Mouse (Mus musculus): ENCODE results near the gene Scnn1g. TPM values are rescaled to one million over a fixed set of nuclear protein-coding genes. Genes with fewer than 3 reads are reported as not detected.

The Scnn1g gene
- not detected in 2 replicates for polyA plus RNA-seq (2015; fragmentation: Nextera tagmentation; extraction: Ambion mirVana)

GRCm38 (mm10) chr7:121734171-121734831 is at the start of gene Scnn1g:
TSS of gene Scnn1g (plus strand) at chr7:121734479.
- under 1% methylated on average over 38 of the region's 38 CpGs for WGBS
- peak within 1 kb of the TSS; percentile 43 for H3K4me3 ChIP-seq
- no peak within 1 kb of the TSS for H3K27ac ChIP-seq
- peaks cover 10% of the 10 kb centered on the region for H3K4me1 ChIP-seq (replicated peaks)
- H3K9ac ChIP-seq = peak within 1 kb of the TSS; percentile 56
- peaks cover 40% of the 10 kb centered on the region for H3K27me3 ChIP-seq
- no peaks in the 10 kb centered on the region for H3K36me3 ChIP-seq
- H3K4me2 ChIP-seq = peak within 1 kb of the TSS; percentile 80
- no peaks in the 10 kb centered on the region for H3K9me3 ChIP-seq
- peak; percentile 93 for ATAC-seq (ENCODE audit: low FRiP score)

GRCm38 (mm10) chr7:121685140-121685984 is 48.9 kb upstream of the Scnn1g start:
- ATAC-seq (ENCODE audit: low FRiP score) = no peak
- Histone ChIP-seq H3K4me1 (replicated peaks) (no peaks in the 10 kb centered on the region), H3K27me3 (no peaks in the 10 kb centered on the region), H3K4me2 (no peak overlapping the region), H3K4me3 (no peak overlapping the region), H3K9ac (no peak overlapping the region), H3K36me3 (no peaks in the 10 kb centered on the region), H3K9me3 (no peaks in the 10 kb centered on the region), H3K27ac (no peak overlapping the region)
- 95% methylated on average over 5 of the region's 5 CpGs for whole genome bisulfite sequencing

- Histone ChIP-seq H3K9ac (no peak overlapping the region), H3K27me3 (no peaks in the 10 kb centered on the region), H3K9me3 (no peaks in the 10 kb centered on the region), H3K4me1 (replicated peaks) (0 out of 2 replicates have a peak, but pooled peaks cover 5% of the 10 kb centered on the region), H3K4me3 (no peak overlapping the region), H3K36me3 (no peaks in the 10 kb centered on the region), H3K4me2 (no peak overlapping the region), H3K27ac (no peak overlapping the region)
- ATAC-seq (ENCODE audit: low FRiP score) = no peak
Measured at GRCm38 (mm10) chr7:121689338-121689737, 44.9 kb upstream of the Scnn1g start.

DNA sequence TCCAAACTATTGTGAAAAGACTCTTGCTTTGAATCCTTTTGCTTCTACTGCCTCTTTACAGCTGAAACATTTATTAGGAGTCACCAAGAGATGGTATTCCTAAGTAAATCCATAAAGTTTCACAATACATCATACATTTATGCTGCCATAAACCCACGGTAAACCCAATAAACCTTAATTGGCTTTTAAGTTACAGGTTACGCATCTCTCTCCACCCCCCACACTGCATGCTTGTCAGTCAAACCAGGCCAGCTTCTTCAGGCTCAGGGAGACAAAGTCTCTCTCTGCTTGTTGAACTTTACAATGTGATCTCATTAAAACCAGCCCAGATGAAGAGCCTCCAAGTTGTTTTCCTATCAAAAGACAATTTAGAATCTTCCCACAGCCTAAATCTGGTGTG is 42.5 kb upstream of the Scnn1g start:
- Histone ChIP-seq H3K4me3 (no peak overlapping the region), H3K4me2 (no peak overlapping the region), H3K9me3 (no peaks in the 10 kb centered on the region), H3K4me1 (replicated peaks) (0 out of 2 replicates have a peak, but pooled peaks cover 5% of the 10 kb centered on the region), H3K36me3 (no peaks in the 10 kb centered on the region), H3K27ac (no peak overlapping the region), H3K27me3 (no peaks in the 10 kb centered on the region), H3K9ac (no peak overlapping the region)
- 73% methylated on average over 2 of the region's 2 CpGs for WGBS
- no peak for ATAC-seq (ENCODE audit: low FRiP score)

GRCm38 (mm10) chr7:121697170-121697569 is 37.1 kb upstream of the Scnn1g start:
- no peak overlapping the region for H3K27ac ChIP-seq
- H3K36me3 ChIP-seq = no peaks in the 10 kb centered on the region; the same call in 1 of the 2 replicates
- no peak overlapping the region for H3K9ac ChIP-seq
- H3K4me2 ChIP-seq = no peak overlapping the region
- no peak for ATAC-seq (ENCODE audit: low FRiP score)
- no peaks in the 10 kb centered on the region for H3K27me3 ChIP-seq
- H3K4me3 ChIP-seq = no peak overlapping the region
- no peaks in the 10 kb centered on the region for H3K9me3 ChIP-seq
- H3K4me1 ChIP-seq (replicated peaks) = 0 out of 2 replicates have a peak, but pooled peaks cover 13% of the 10 kb centered on the region

DNA sequence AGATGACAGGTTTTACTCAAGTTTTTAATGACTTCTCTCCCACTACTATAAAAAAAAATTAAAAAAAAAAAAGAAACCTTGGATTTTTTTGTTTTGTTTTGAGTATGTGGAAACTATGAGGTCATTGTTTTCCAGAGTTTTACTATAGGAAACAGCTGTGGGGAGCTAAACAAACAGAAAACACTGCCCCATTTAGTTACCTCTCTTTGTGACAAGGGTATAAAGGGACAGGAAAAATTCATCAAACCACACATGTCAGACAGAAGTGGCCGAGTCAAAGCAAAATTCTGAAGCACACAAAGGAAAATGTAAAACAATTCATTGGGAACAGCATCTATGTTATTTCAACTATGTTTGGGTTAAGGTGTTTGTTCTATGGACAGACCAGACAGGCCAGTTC is 36.7 kb upstream of the Scnn1g start:
- H3K9me3 ChIP-seq = no peaks in the 10 kb centered on the region
- WGBS = 39% methylated on average over 1 of the region's 1 CpGs

DNA sequence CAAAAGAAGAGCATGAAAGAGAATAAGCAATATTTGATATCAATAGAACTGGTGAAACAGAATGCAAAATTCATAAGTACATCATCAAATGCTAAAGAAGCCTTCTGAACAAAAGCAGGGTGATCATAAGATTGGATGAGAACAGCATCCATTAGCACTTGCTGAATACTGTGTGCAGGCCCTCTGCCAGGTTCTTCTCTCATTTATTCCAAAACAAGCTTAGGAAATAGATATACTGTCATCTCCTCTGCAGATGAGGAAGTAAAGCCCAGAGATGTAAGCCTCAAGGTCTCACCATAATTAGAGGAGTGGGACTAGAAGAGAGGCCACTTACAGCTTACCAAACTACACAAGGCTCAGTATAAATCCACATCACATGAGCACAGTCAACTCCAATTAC is 35.1 kb upstream of the Scnn1g start:
- no peak overlapping the region for H3K4me3 ChIP-seq
- H3K36me3 ChIP-seq = no peaks in the 10 kb centered on the region; the same call in 1 of the 2 replicates
- H3K4me2 ChIP-seq = no peak overlapping the region
- H3K9me3 ChIP-seq = no peaks in the 10 kb centered on the region
- peaks cover 30% of the 10 kb centered on the region for H3K4me1 ChIP-seq (replicated peaks)
- no peak overlapping the region for H3K27ac ChIP-seq
- H3K9ac ChIP-seq = no peak overlapping the region
- ATAC-seq (ENCODE audit: low FRiP score) = no peak
- H3K27me3 ChIP-seq = no peaks in the 10 kb centered on the region

More for the DNA sequence above, 36.7 kb upstream of the Scnn1g start:
- ATAC-seq (ENCODE audit: low FRiP score) = no peak
- Histone ChIP-seq H3K36me3 (no peaks in the 10 kb centered on the region; the same call in 1 of the 2 replicates), H3K27me3 (no peaks in the 10 kb centered on the region), H3K27ac (no peak overlapping the region), H3K4me2 (no peak overlapping the region), H3K4me1 (replicated peaks) (peaks cover 15% of the 10 kb centered on the region; the same call in 1 of the 2 replicates), H3K9ac (no peak overlapping the region), H3K4me3 (no peak overlapping the region)

DNA sequence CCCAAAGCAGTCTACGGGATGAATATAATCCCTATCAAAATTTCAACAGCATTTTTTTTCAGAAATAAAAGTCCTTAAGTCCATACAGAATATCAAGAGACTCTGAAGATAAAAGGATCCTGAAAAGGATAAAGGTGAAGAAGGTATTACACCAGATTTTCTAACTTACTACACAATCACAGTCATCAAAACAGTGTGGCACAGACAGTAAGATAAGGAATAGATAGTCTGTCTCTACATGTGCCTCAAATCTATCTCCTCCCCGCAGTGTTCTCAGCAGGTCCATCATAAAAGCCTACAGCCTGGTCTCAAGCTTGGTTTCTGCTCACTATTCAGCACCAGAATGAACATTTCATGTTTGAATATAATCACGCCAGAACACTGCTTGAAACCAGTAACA is 33.8 kb upstream of the Scnn1g start:
- no peak for ATAC-seq (ENCODE audit: low FRiP score)
- WGBS = 92% methylated on average over 3 of the region's 3 CpGs
- H3K36me3 ChIP-seq = no peaks in the 10 kb centered on the region; the same call in 1 of the 2 replicates
- no peak overlapping the region for H3K27ac ChIP-seq
- no peak overlapping the region for H3K9ac ChIP-seq
- no peaks in the 10 kb centered on the region for H3K27me3 ChIP-seq
- peaks cover 43% of the 10 kb centered on the region for H3K4me1 ChIP-seq (replicated peaks)
- no peak overlapping the region for H3K4me2 ChIP-seq
- no peak overlapping the region for H3K4me3 ChIP-seq
- H3K9me3 ChIP-seq = no peaks in the 10 kb centered on the region

DNA sequence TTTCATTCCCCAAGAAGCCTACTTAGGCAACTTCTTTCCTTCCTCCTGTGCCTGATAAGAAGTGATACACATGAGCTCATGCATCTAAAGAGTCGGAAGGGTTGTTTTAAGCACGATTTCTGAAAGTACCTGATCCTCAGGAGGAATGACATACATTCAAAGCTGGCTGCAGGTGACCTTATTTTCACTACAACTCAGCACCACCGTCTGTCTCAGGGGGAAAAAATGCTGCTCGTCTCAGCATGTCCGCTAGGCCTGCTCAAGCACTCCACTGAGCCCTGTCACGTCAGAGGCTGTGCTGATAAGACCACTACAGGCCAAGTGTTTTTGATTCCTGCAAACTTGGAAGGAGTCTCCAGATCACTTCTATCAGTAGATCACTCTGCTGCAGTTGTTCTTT is 32.3 kb upstream of the Scnn1g start:
- peaks cover 52% of the 10 kb centered on the region for H3K4me1 ChIP-seq (replicated peaks)
- no peaks in the 10 kb centered on the region for H3K27me3 ChIP-seq
- H3K4me3 ChIP-seq = no peak overlapping the region
- H3K36me3 ChIP-seq = no peaks in the 10 kb centered on the region; the same call in 1 of the 2 replicates
- no peak overlapping the region for H3K27ac ChIP-seq
- WGBS = 72% methylated on average over 6 of the region's 6 CpGs
- no peak overlapping the region for H3K9ac ChIP-seq
- no peak overlapping the region for H3K4me2 ChIP-seq
- H3K9me3 ChIP-seq = no peaks in the 10 kb centered on the region
- ATAC-seq (ENCODE audit: low FRiP score) = no peak

DNA sequence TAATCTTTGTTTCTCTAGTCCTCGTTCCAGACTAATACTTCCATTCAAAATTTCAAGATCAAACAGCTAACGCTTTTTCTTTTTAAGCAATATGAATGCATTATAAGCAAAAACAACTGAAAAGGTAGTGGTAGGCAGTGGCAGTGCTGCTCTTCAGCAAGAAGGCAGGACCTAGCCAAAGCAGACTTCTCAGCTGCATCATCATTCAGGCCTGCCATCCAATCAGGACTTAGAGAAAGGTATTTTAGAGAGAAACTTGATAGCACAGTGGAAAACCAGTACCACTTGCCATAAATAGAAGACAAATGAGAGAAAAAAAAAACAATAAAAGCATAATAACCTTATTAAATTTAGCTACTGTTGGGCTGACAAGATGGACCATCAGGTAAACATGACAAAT is 29.2 kb upstream of the Scnn1g start:
- ATAC-seq (ENCODE audit: low FRiP score) = no peak
- peaks cover 48% of the 10 kb centered on the region for H3K4me1 ChIP-seq (replicated peaks)
- H3K4me2 ChIP-seq = peak overlapping the region; percentile 82
- H3K27me3 ChIP-seq = peaks cover 4% of the 10 kb centered on the region; the same call in 1 of the 2 replicates
- no peaks in the 10 kb centered on the region; the same call in 1 of the 2 replicates for H3K36me3 ChIP-seq
- 96% methylated on average over 2 of the region's 2 CpGs for WGBS
- H3K9ac ChIP-seq = no peak overlapping the region; the same call in 1 of the 2 replicates
- peak overlapping the region; percentile 15 for H3K4me3 ChIP-seq
- no peak overlapping the region for H3K27ac ChIP-seq
- H3K9me3 ChIP-seq = no peaks in the 10 kb centered on the region

DNA sequence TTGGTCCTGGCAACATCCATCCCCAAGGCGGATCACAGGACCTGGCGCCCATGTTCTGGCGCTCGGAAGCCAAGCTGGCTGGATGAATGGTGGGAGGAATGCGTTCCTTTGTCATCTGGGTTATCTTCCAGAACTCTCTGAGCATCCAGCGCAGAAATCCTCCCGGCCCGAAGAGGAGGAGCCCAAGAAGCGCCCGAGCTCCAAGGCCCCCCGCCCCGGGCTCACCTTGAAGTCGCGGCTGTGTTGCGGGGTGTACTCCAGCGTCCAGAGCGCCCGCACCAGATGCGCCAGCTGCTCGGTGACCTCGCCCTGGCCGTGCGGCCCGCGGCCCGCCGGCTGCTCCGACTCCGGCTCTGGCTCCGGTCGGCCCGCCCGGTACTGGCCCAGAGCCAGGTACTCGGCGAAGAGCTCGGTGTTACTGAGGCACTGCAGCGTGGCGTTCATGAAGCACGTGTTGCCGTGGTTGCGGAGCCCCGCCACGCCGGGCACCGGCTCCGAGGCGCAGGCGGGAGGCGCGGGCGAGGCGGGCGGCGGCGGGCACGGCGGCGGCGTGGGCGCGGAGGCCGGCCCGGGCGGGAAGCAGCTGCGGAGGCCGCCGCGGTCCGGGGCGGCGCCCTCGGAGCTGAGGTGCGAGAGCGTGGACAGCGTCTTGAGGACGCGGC is 27.7 kb upstream of the Scnn1g start:
- peak; percentile 26 for ATAC-seq (ENCODE audit: low FRiP score)
- WGBS = under 1% methylated on average over 71 of the region's 77 CpGs
- peaks cover 4% of the 10 kb centered on the region; the same call in 1 of the 2 replicates for H3K27me3 ChIP-seq
- H3K36me3 ChIP-seq = no peaks in the 10 kb centered on the region; the same call in 1 of the 2 replicates
- peak overlapping the region; percentile 86 for H3K9ac ChIP-seq
- peak overlapping the region; percentile 90 for H3K4me3 ChIP-seq
- H3K27ac ChIP-seq = peak overlapping the region; percentile 95
- H3K9me3 ChIP-seq = no peaks in the 10 kb centered on the region
- peaks cover 43% of the 10 kb centered on the region for H3K4me1 ChIP-seq (replicated peaks)
- H3K4me2 ChIP-seq = peak overlapping the region; percentile 82

DNA sequence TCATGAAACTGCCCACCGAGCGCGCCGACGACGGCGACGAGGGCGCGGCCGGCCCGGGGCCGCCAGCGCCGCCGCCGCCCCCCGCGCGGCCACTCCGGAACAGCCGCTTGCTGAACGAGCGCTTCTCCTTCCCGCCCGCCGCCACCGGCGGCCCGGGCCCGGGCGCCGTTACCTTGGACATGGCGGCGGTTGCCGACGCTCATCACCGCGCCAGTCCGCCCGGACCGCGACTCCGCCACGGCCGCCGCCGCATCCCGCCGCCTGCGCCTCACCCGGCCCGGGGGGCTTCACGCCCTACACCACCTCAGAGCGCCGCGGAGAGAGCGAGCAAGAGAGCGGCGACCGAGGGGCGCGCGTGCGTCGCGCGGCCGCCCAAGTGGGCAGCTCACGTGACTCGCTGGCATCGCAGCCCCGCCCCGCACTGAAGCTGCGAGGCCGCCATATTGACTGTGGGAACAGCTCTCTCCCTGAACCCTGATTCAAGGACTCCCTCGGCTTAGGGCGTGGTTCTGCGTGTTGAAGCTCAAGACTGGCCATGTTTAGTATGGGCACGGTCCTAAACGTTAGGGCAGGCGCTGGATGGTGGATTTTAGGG is 27.1 kb upstream of the Scnn1g start, which contains the start of gene Usp31:
TSS of gene Usp31 (minus strand) at position 181 of the 595 bp plus-strand sequence.
- Histone ChIP-seq H3K36me3 (no peaks in the 10 kb centered on the region; the same call in 1 of the 2 replicates), H3K9me3 (no peaks in the 10 kb centered on the region), H3K4me2 (peak within 1 kb of the TSS; percentile 82), H3K27ac (peak within 1 kb of the TSS; percentile 95), H3K9ac (peak within 1 kb of the TSS; percentile 86), H3K4me1 (replicated peaks) (peaks cover 39% of the 10 kb centered on the region), H3K4me3 (peak within 1 kb of the TSS; percentile 90), H3K27me3 (peaks cover 4% of the 10 kb centered on the region; the same call in 1 of the 2 replicates)
- WGBS = under 1% methylated on average over 42 of the region's 82 CpGs
- ATAC-seq (ENCODE audit: low FRiP score) = peak; percentile 99

Measured in hindbrain, embryonic 13.5 days (tissue).